ENCODE assay signal across 9 mouse cellular contexts in genomic region chr10:77580027-77580920, GRCm38 (mm10). TPM values are rescaled to one million over a fixed set of nuclear protein-coding genes. Genes with fewer than 3 reads are reported as not detected.
A peak's percentile ranks its signal among the peaks of the same experiment; 100 is the strongest.
DNase-seq lines count a peak whose midpoint lies in the region; ATAC-seq and TF ChIP-seq lines count a peak whose summit lies in the region.
"Had no signal": no experiment of that assay in that cellular context is flagged by ENCODE, and none has a peak within 500 bp of the region (broad histone marks: within the 10 kb centered on the region; RNA-seq: fewer than 3 reads in every experiment).

No protein-coding gene starts in this region.

- 39% methylated on average over 10 of the region's 10 CpGs for WGBS in heart, adult 2 months
- 51% methylated on average over 10 of the region's 10 CpGs for WGBS in heart, embryonic 11.5 days (ENCODE audit: insufficient replicate concordance)
- 52% methylated on average over 10 of the region's 10 CpGs for whole genome bisulfite sequencing in intestine, postnatal 0 days

- no peak overlapping the region for H3K9ac ChIP-seq in heart, adult 2 months (ENCODE audit: low read depth, low read length)
- no peak overlapping the region for H3K9ac ChIP-seq in heart, embryonic 11.5 days (ENCODE audit: low read depth, low read length)
- no peak overlapping the region for H3K9ac ChIP-seq in intestine, postnatal 0 days (ENCODE audit: low read depth, low read length)

- DNase-seq in heart, adult 2 months: peak in 1 of 2 experiments; percentile 19
- DNase-seq in gastrocnemius, postnatal 14 days: peak; percentile 42
- DNase-seq in spleen, adult 12 weeks (ENCODE audit: low spot score): no peak
- no peak for DNase-seq in c-Kit-positive CD71-positive TER-119-positive erythroid progenitor cells, embryonic 14.5 days (ENCODE audit: low spot score)
- DNase-seq: kidney, adult 9 months had no signal

- peak overlapping the region; percentile 18; the same call in 1 of the 2 replicates for H3K27ac ChIP-seq in heart, adult 2 months
- no peak overlapping the region for H3K27ac ChIP-seq in heart, embryonic 11.5 days (ENCODE audit: low read depth, low read length)
- 0 out of 2 replicates have a peak overlapping the region, but pooled peaks have one; percentile 9 for H3K27ac ChIP-seq in intestine, postnatal 0 days (ENCODE audit: low read depth, low read length)

- TF ChIP-seq EP300 in heart, adult 2 months (IDR thresholded peaks at IDR 0.05; ENCODE audit: insufficient read depth, low read depth, low read length): no peak

- no peaks in the 10 kb centered on the region; the same call in 1 of the 2 replicates for H3K79me2 ChIP-seq in heart, adult 2 months (replicated peaks; ENCODE audit: control insufficient read depth, insufficient read depth, low read length)

- no peak overlapping the region for H3K4me2 ChIP-seq in heart, embryonic 11.5 days
- H3K4me2 ChIP-seq in intestine, postnatal 0 days (replicated peaks; ENCODE audit: low read depth): 0 out of 2 replicates have a peak overlapping the region, but pooled peaks have one; percentile 77

- intact Hi-C loops in heart, adult 2 months (cut with DNase I): loop anchor here (5.0 kb wide), 1 partner anchor 163 kb away; the partner anchor contains the start of gene Adarb1
- intact Hi-C loops in gastrocnemius, postnatal 14 days (cut with DNase I; ENCODE audit: low total_unique reads): no loop called here

- peaks cover 9% of the 10 kb centered on the region for H3K36me3 ChIP-seq in heart, adult 2 months (ENCODE audit: control insufficient read depth, insufficient read depth, low read length)
- H3K36me3 ChIP-seq in heart, embryonic 11.5 days (ENCODE audit: control insufficient read depth, insufficient read depth, low read length): no peaks in the 10 kb centered on the region
- peaks cover 13% of the 10 kb centered on the region for H3K36me3 ChIP-seq in E14TG2a.4 (ENCODE audit: insufficient read depth, low read length)
- no peaks in the 10 kb centered on the region for H3K36me3 ChIP-seq in intestine, postnatal 0 days (ENCODE audit: control insufficient read depth, insufficient read depth)

- no peak overlapping the region; the same call in 1 of the 2 replicates for H3K4me3 ChIP-seq in heart, adult 2 months
- H3K4me3 ChIP-seq in heart, embryonic 11.5 days (ENCODE audit: low read depth, low read length): no peak overlapping the region
- 0 out of 2 replicates have a peak overlapping the region, but pooled peaks have one; percentile 94 for H3K4me3 ChIP-seq in E14TG2a.4 (replicated peaks; ENCODE audit: low read length)
- no peak overlapping the region for H3K4me3 ChIP-seq in intestine, postnatal 0 days (ENCODE audit: low read depth, low read length)

- H3K9me3 ChIP-seq in heart, embryonic 11.5 days (replicated peaks; ENCODE audit: control insufficient read depth, low read length): no peaks in the 10 kb centered on the region
- no peaks in the 10 kb centered on the region for H3K9me3 ChIP-seq in E14TG2a.4 (ENCODE audit: low read length)
- no peaks in the 10 kb centered on the region for H3K9me3 ChIP-seq in intestine, postnatal 0 days (ENCODE audit: control insufficient read depth)

- peaks cover 12% of the 10 kb centered on the region for H3K4me1 ChIP-seq in heart, adult 2 months (ENCODE audit: control insufficient read depth, insufficient read depth, low read length)
- peaks cover 20% of the 10 kb centered on the region for H3K4me1 ChIP-seq in heart, embryonic 11.5 days (ENCODE audit: control insufficient read depth, insufficient read depth, low read length)
- H3K4me1 ChIP-seq in E14TG2a.4 (replicated peaks; ENCODE audit: low read depth, low read length): peaks cover 46% of the 10 kb centered on the region
- H3K4me1 ChIP-seq in intestine, postnatal 0 days (replicated peaks; ENCODE audit: control insufficient read depth, insufficient read depth, low read length): peaks cover 7% of the 10 kb centered on the region; the same call in 1 of the 2 replicates

- ATAC-seq in heart, embryonic 11.5 days (replicated peaks; ENCODE audit: insufficient number of reproducible peaks, low FRiP score, low TSS enrichment): no peak
- no peak for ATAC-seq in intestine, postnatal 0 days
- no peak for ATAC-seq in inflammation-experienced regulatory T-cells, adult 6 months

- no peak for TF ChIP-seq POLR2A in heart, adult 2 months (IDR thresholded peaks at IDR 0.05; ENCODE audit: insufficient read depth, low read depth, low read length)

- H3K27me3 ChIP-seq in heart, adult 2 months (ENCODE audit: control insufficient read depth, insufficient read depth, low read length): no peaks in the 10 kb centered on the region
- H3K27me3 ChIP-seq in heart, embryonic 11.5 days (ENCODE audit: control insufficient read depth, insufficient read depth, low read length): no peaks in the 10 kb centered on the region
- H3K27me3 ChIP-seq in E14TG2a.4 (ENCODE audit: insufficient read depth, low read length): no peaks in the 10 kb centered on the region
- H3K27me3 ChIP-seq in intestine, postnatal 0 days (replicated peaks; ENCODE audit: control insufficient read depth, insufficient read depth, low read length): no peaks in the 10 kb centered on the region

- TF ChIP-seq CTCF in heart, adult 2 months (IDR thresholded peaks at IDR 0.05): no peak
- TF ChIP-seq CTCF in E14TG2a.4 (conservative IDR thresholded peaks at IDR 0.05; ENCODE audit: low read length): no peak
- TF ChIP-seq CTCF in intestine, postnatal 0 days (IDR thresholded peaks at IDR 0.05; ENCODE audit: low read depth): no peak

RNA-seq across cellular contexts. Expression of gene Pttg1ip, which starts 1.2 kb away (rescaled TPM):
- total RNA-seq in heart, adult 2 months (2021): 100 to 1,000 TPM; 131 to 132 TPM
- polyA plus RNA-seq in heart, adult 2 months (2012; rRNA removed): 119 and 168 TPM in 2 replicates
- 108 and 113 TPM in 2 replicates for polyA plus RNA-seq in heart, embryonic 11.5 days (2014; fragmentation: Nextera tagmentation; extraction: Ambion mirVana)
- 10 to 100 TPM; 47.4 to 51.8 TPM for total RNA-seq in gastrocnemius, postnatal 14 days (2021)
- polyA plus RNA-seq in intestine, postnatal 0 days (2015; fragmentation: Nextera tagmentation; extraction: Ambion mirVana): 200 and 201 TPM in 2 replicates
- polyA plus RNA-seq in inflammation-experienced regulatory T-cells, adult 6 months (2017; shearing (Covaris generic)): 100 to 1,000 TPM in 2 of 3 experiments, 10 to 100 TPM in 1; 83.7 to 113 (median 112) TPM

RNA-seq across cellular contexts. Expression of gene Sumo3, which starts 25.6 kb away (rescaled TPM):
- total RNA-seq in heart, adult 2 months (2021): 10 to 100 TPM; 66.4 to 67.8 TPM
- polyA plus RNA-seq in heart, adult 2 months (2012; rRNA removed): 122 and 167 TPM in 2 replicates
- 165 and 212 TPM in 2 replicates for polyA plus RNA-seq in heart, embryonic 11.5 days (2014; fragmentation: Nextera tagmentation; extraction: Ambion mirVana)
- total RNA-seq in gastrocnemius, postnatal 14 days (2021): 10 to 100 TPM; 41.9 to 46.5 TPM
- 256 and 269 TPM in 2 replicates for polyA plus RNA-seq in intestine, postnatal 0 days (2015; fragmentation: Nextera tagmentation; extraction: Ambion mirVana)
- polyA plus RNA-seq in inflammation-experienced regulatory T-cells, adult 6 months (2017; shearing (Covaris generic)): 10 to 100 TPM; 73.1 to 90.7 (median 74.3) TPM

RNA-seq across cellular contexts. Expression of gene Gm49325, which starts 25.7 kb away (rescaled TPM):
- 10 to 100 TPM; 15.5 to 15.8 TPM for total RNA-seq in heart, adult 2 months (2021)
- polyA plus RNA-seq in heart, adult 2 months (2012; rRNA removed): not detected in 2 replicates
- polyA plus RNA-seq in heart, embryonic 11.5 days (2014; fragmentation: Nextera tagmentation; extraction: Ambion mirVana): not detected in 2 replicates
- total RNA-seq in gastrocnemius, postnatal 14 days (2021): 10 to 100 TPM in 1 of 2 experiments, 1 to 10 TPM in 1; 5.8 to 10.3 TPM
- 18.9 TPM in 2 replicates for polyA plus RNA-seq in intestine, postnatal 0 days (2015; fragmentation: Nextera tagmentation; extraction: Ambion mirVana)
- polyA plus RNA-seq in inflammation-experienced regulatory T-cells, adult 6 months (2017; shearing (Covaris generic)): 10 to 100 TPM in 1 of 3 experiments, 1 to 10 TPM in 1, not detected in 1; 3.6 to 10.0 TPM

RNA-seq across cellular contexts. Expression of gene Ube2g2, which starts 41.8 kb away (rescaled TPM):
- 10 to 100 TPM; 74.6 to 80.9 TPM for total RNA-seq in heart, adult 2 months (2021)
- polyA plus RNA-seq in heart, adult 2 months (2012; rRNA removed): 53.5 and 69.7 TPM in 2 replicates
- 38.0 and 42.9 TPM in 2 replicates for polyA plus RNA-seq in heart, embryonic 11.5 days (2014; fragmentation: Nextera tagmentation; extraction: Ambion mirVana)
- 10 to 100 TPM; 79.8 to 84.4 TPM for total RNA-seq in gastrocnemius, postnatal 14 days (2021)
- 36.4 and 37.8 TPM in 2 replicates for polyA plus RNA-seq in intestine, postnatal 0 days (2015; fragmentation: Nextera tagmentation; extraction: Ambion mirVana)
- 10 to 100 TPM; 41.1 to 55.4 (median 50.1) TPM for polyA plus RNA-seq in inflammation-experienced regulatory T-cells, adult 6 months (2017; shearing (Covaris generic))

RNA-seq across cellular contexts. Expression of gene Itgb2, which starts 50.2 kb away (rescaled TPM):
- 10 to 100 TPM in 1 of 2 experiments, 1 to 10 TPM in 1; 7.1 to 11.2 TPM for total RNA-seq in heart, adult 2 months (2021)
- polyA plus RNA-seq in heart, adult 2 months (2012; rRNA removed): 6.0 and 11.6 TPM in 2 replicates
- 2.3 and 2.4 TPM in 2 replicates for polyA plus RNA-seq in heart, embryonic 11.5 days (2014; fragmentation: Nextera tagmentation; extraction: Ambion mirVana)
- 1 to 10 TPM; 1.8 to 2.1 TPM for total RNA-seq in gastrocnemius, postnatal 14 days (2021)
- 1.7 and 2.1 TPM in 2 replicates for polyA plus RNA-seq in intestine, postnatal 0 days (2015; fragmentation: Nextera tagmentation; extraction: Ambion mirVana)
- 100 to 1,000 TPM; 493 to 517 (median 499) TPM for polyA plus RNA-seq in inflammation-experienced regulatory T-cells, adult 6 months (2017; shearing (Covaris generic))
